Mouse (Mus musculus): ENCODE measurements at regions not wholly inside any gene's neighbourhood (a gene's known extent, or its start where the extent isn't known, plus 50 kb on each side); places are given as distances from the start of the nearest gene placed in this dataset.

- peak; percentile 11 to 52 for DNase-seq
Measured at GRCm38 (mm10) chr8:62284378-62285110, 161.6 kb upstream of the Anxa10 start.

DNA sequence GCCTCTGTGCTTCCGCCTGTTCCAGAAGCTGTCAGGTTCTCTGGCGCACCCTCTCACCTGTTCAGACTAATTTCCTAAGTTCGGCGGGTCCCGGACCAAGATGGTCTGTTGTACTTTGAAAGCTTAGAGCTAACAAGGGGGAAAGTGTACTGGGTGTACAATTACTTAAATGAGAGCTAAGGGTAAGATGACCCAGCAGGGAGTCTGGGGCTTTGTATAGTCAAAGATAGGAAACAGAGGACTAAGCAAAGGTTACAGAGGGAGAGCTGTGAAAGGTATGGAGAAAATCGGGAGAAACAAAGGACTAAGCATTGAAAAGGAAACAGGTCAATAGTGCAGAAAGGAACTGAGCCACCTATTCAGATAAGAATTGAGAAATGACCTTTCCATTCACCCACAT is 127.6 kb upstream of the Anxa10 start:
- no peak for DNase-seq

All from kidney, postnatal 25 days (tissue).